Mouse (Mus musculus): ENCODE measurements around the gene Adtrp.

Gene Adtrp

GRCm38 (mm10) chr13:41850727-41851378, 3.4 kb upstream of the Adtrp start:
- Histone ChIP-seq H3K4me1 (replicated peaks; ENCODE audit: low read depth, low read length) (peaks cover 3% of the 10 kb centered on the region; the same call in 1 of the 2 replicates), H3K36me3 (ENCODE audit: insufficient read depth, low read length) (no peaks in the 10 kb centered on the region), H3K27me3 (ENCODE audit: insufficient read depth, low read length) (no peaks in the 10 kb centered on the region), H3K9me3 (ENCODE audit: low read length) (peaks cover 9% of the 10 kb centered on the region), H3K4me3 (replicated peaks; ENCODE audit: low read length) (no peak overlapping the region)
- no peak for TF ChIP-seq POU5F1 (IDR thresholded peaks at IDR 0.05; ENCODE audit: borderline replicate concordance, low read length)
- no peak for TF ChIP-seq CTCF (conservative IDR thresholded peaks at IDR 0.05; ENCODE audit: low read length)
- no peak for TF ChIP-seq NANOG (IDR thresholded peaks at IDR 0.05; ENCODE audit: borderline replicate concordance, low read length)

- no peak for TF ChIP-seq POU5F1 (IDR thresholded peaks at IDR 0.05; ENCODE audit: borderline replicate concordance, low read length)
- no peak for TF ChIP-seq CTCF (conservative IDR thresholded peaks at IDR 0.05; ENCODE audit: low read length)
- TF ChIP-seq NANOG (IDR thresholded peaks at IDR 0.05; ENCODE audit: borderline replicate concordance, low read length) = no peak
- no peaks in the 10 kb centered on the region for H3K36me3 ChIP-seq (ENCODE audit: insufficient read depth, low read length)
- no peak overlapping the region for H3K4me3 ChIP-seq (replicated peaks; ENCODE audit: low read length)
- peaks cover 9% of the 10 kb centered on the region for H3K9me3 ChIP-seq (ENCODE audit: low read length)
- H3K4me1 ChIP-seq (replicated peaks; ENCODE audit: low read depth, low read length) = peaks cover 3% of the 10 kb centered on the region; the same call in 1 of the 2 replicates
- no peaks in the 10 kb centered on the region for H3K27me3 ChIP-seq (ENCODE audit: insufficient read depth, low read length)
These were observed 968 bp downstream of the Adtrp start for GRCm38 (mm10) chr13:41846516-41846915.

GRCm38 (mm10) chr13:41845013-41845412, 2.5 kb downstream of the Adtrp start:
- Histone ChIP-seq H3K9me3 (ENCODE audit: low read length) (peaks cover 9% of the 10 kb centered on the region), H3K4me3 (replicated peaks; ENCODE audit: low read length) (no peak overlapping the region), H3K4me1 (replicated peaks; ENCODE audit: low read depth, low read length) (peaks cover 3% of the 10 kb centered on the region; the same call in 1 of the 2 replicates), H3K36me3 (ENCODE audit: insufficient read depth, low read length) (no peaks in the 10 kb centered on the region), H3K27me3 (ENCODE audit: insufficient read depth, low read length) (no peaks in the 10 kb centered on the region)
- TF ChIP-seq POU5F1 (IDR thresholded peaks at IDR 0.05; ENCODE audit: borderline replicate concordance, low read length) (no peak), CTCF (conservative IDR thresholded peaks at IDR 0.05; ENCODE audit: low read length) (no peak), NANOG (IDR thresholded peaks at IDR 0.05; ENCODE audit: borderline replicate concordance, low read length) (no peak)

GRCm38 (mm10) chr13:41844071-41844470, 3.4 kb downstream of the Adtrp start:
- H3K27me3 ChIP-seq (ENCODE audit: insufficient read depth, low read length) = no peaks in the 10 kb centered on the region
- TF ChIP-seq NANOG (IDR thresholded peaks at IDR 0.05; ENCODE audit: borderline replicate concordance, low read length) (no peak), CTCF (conservative IDR thresholded peaks at IDR 0.05; ENCODE audit: low read length) (no peak), POU5F1 (IDR thresholded peaks at IDR 0.05; ENCODE audit: borderline replicate concordance, low read length) (no peak)
- peaks cover 9% of the 10 kb centered on the region for H3K9me3 ChIP-seq (ENCODE audit: low read length)
- no peak overlapping the region for H3K4me3 ChIP-seq (replicated peaks; ENCODE audit: low read length)
- H3K36me3 ChIP-seq (ENCODE audit: insufficient read depth, low read length) = no peaks in the 10 kb centered on the region
- peaks cover 3% of the 10 kb centered on the region; the same call in 1 of the 2 replicates for H3K4me1 ChIP-seq (replicated peaks; ENCODE audit: low read depth, low read length)

- Histone ChIP-seq H3K9me3 (ENCODE audit: low read length) (no peaks in the 10 kb centered on the region), H3K36me3 (ENCODE audit: insufficient read depth, low read length) (no peaks in the 10 kb centered on the region), H3K4me3 (replicated peaks; ENCODE audit: low read length) (no peak overlapping the region), H3K27me3 (ENCODE audit: insufficient read depth, low read length) (no peaks in the 10 kb centered on the region), H3K4me1 (replicated peaks; ENCODE audit: low read depth, low read length) (no peaks in the 10 kb centered on the region)
- no peak for TF ChIP-seq POU5F1 (IDR thresholded peaks at IDR 0.05; ENCODE audit: borderline replicate concordance, low read length)
- TF ChIP-seq CTCF (conservative IDR thresholded peaks at IDR 0.05; ENCODE audit: low read length) = no peak
- TF ChIP-seq NANOG (IDR thresholded peaks at IDR 0.05; ENCODE audit: borderline replicate concordance, low read length) = no peak
These were observed 13.8 kb downstream of the Adtrp start for GRCm38 (mm10) chr13:41833614-41834139.

GRCm38 (mm10) chr13:41828296-41828754, 19.2 kb downstream of the Adtrp start:
- TF ChIP-seq POU5F1 (IDR thresholded peaks at IDR 0.05; ENCODE audit: borderline replicate concordance, low read length) (no peak), CTCF (conservative IDR thresholded peaks at IDR 0.05; ENCODE audit: low read length) (no peak), NANOG (IDR thresholded peaks at IDR 0.05; ENCODE audit: borderline replicate concordance, low read length) (no peak)
- Histone ChIP-seq H3K4me3 (replicated peaks; ENCODE audit: low read length) (no peak overlapping the region), H3K36me3 (ENCODE audit: insufficient read depth, low read length) (no peaks in the 10 kb centered on the region), H3K27me3 (ENCODE audit: insufficient read depth, low read length) (peaks cover 2% of the 10 kb centered on the region; the same call in 1 of the 2 replicates), H3K9me3 (ENCODE audit: low read length) (no peaks in the 10 kb centered on the region), H3K4me1 (replicated peaks; ENCODE audit: low read depth, low read length) (peaks cover 6% of the 10 kb centered on the region)

GRCm38 (mm10) chr13:41827581-41827980, 19.9 kb downstream of the Adtrp start:
- no peak for TF ChIP-seq POU5F1 (IDR thresholded peaks at IDR 0.05; ENCODE audit: borderline replicate concordance, low read length)
- no peak for TF ChIP-seq NANOG (IDR thresholded peaks at IDR 0.05; ENCODE audit: borderline replicate concordance, low read length)
- TF ChIP-seq CTCF (conservative IDR thresholded peaks at IDR 0.05; ENCODE audit: low read length) = no peak
- H3K4me3 ChIP-seq (replicated peaks; ENCODE audit: low read length) = no peak overlapping the region
- peaks cover 4% of the 10 kb centered on the region; the same call in 1 of the 2 replicates for H3K27me3 ChIP-seq (ENCODE audit: insufficient read depth, low read length)
- peaks cover 6% of the 10 kb centered on the region for H3K4me1 ChIP-seq (replicated peaks; ENCODE audit: low read depth, low read length)
- no peaks in the 10 kb centered on the region for H3K9me3 ChIP-seq (ENCODE audit: low read length)
- no peaks in the 10 kb centered on the region for H3K36me3 ChIP-seq (ENCODE audit: insufficient read depth, low read length)

GRCm38 (mm10) chr13:41825379-41825966, 22.0 kb downstream of the Adtrp start:
- no peak overlapping the region for H3K4me3 ChIP-seq (replicated peaks; ENCODE audit: low read length)
- peaks cover 4% of the 10 kb centered on the region; the same call in 1 of the 2 replicates for H3K27me3 ChIP-seq (ENCODE audit: insufficient read depth, low read length)
- TF ChIP-seq POU5F1 (IDR thresholded peaks at IDR 0.05; ENCODE audit: borderline replicate concordance, low read length) = no peak
- no peak for TF ChIP-seq NANOG (IDR thresholded peaks at IDR 0.05; ENCODE audit: borderline replicate concordance, low read length)
- TF ChIP-seq CTCF (conservative IDR thresholded peaks at IDR 0.05; ENCODE audit: low read length) = no peak
- H3K36me3 ChIP-seq (ENCODE audit: insufficient read depth, low read length) = no peaks in the 10 kb centered on the region
- H3K4me1 ChIP-seq (replicated peaks; ENCODE audit: low read depth, low read length) = peaks cover 6% of the 10 kb centered on the region
- no peaks in the 10 kb centered on the region for H3K9me3 ChIP-seq (ENCODE audit: low read length)

Measured in E14TG2a.4 (cell line).